Mouse (Mus musculus) lung, embryonic 14.5 days (tissue): ENCODE data around the gene Nusap1. TPM values are rescaled to one million over a fixed set of nuclear protein-coding genes. Genes with fewer than 3 reads are reported as not detected.
A peak's percentile ranks its signal among the peaks of the same experiment; 100 is the strongest.
"Not testable (repeated sequence)": the region's sequence is repeated elsewhere in the genome, so short reads cannot be mapped to it uniquely, and the experiment has no call there.

ENCODE experiments used
- ATAC-seq: fragments of 200-750 bp; cut with Nextera tagmentation; 2 replicates; pipeline ENCODE4 v1.8.0; 2017; ENCODE audit warnings: mild to moderate bottlenecking, moderate TSS enrichment, moderate library complexity; ENCODE audit not compliant: insufficient read depth
- DNase-seq: peaks from one replicate; pipeline ENCODE4 v3.0.0-alpha.2; 2015
- H3K27ac ChIP-seq: fragments of 300-500 bp; sonication (generic); 2 replicates; pipeline ENCODE4 v1.5.1; 2014; ENCODE audit warnings: low read depth, mild to moderate bottlenecking, moderate library complexity
- H3K27me3 ChIP-seq: fragments of 300-500 bp; sonication (generic); 2 replicates; pipeline ENCODE4 v1.6.1; 2014; ENCODE audit warnings: low read length, control low read depth; ENCODE audit not compliant: insufficient read depth
- H3K36me3 ChIP-seq: fragments of 300-500 bp; sonication (generic); 2 replicates; pipeline ENCODE4 v1.6.1; 2014; ENCODE audit warnings: control low read depth; ENCODE audit not compliant: insufficient read depth
- H3K4me1 ChIP-seq: fragments of 300-500 bp; sonication (generic); 2 replicates; pipeline ENCODE4 v1.6.1; 2014; ENCODE audit warnings: antibody characterized with exemption, control low read depth; ENCODE audit not compliant: insufficient read depth
- H3K4me2 ChIP-seq: fragments of 300-500 bp; sonication (generic); 2 replicates; pipeline ENCODE4 v1.6.1; 2014; ENCODE audit warnings: mild to moderate bottlenecking
- H3K4me3 ChIP-seq: fragments of 300-500 bp; sonication (generic); 2 replicates; pipeline ENCODE4 v1.5.1; 2014; ENCODE audit warnings: low read depth, low read length
- H3K9ac ChIP-seq: fragments of 300-500 bp; sonication (generic); 2 replicates; pipeline ENCODE4 v1.6.1; 2014
- H3K9me3 ChIP-seq: fragments of 300-500 bp; sonication (generic); 2 replicates; pipeline ENCODE4 v1.6.1; 2016; ENCODE audit warnings: low read depth, low read length, control low read depth
- CTCF ChIP-seq: IDR thresholded peaks from 2 replicates; pipeline ENCODE4 v1.5.1; 2016; ENCODE audit warnings: antibody characterized with exemption, low read depth
- WGBS: fragments of 180-500 bp; shearing (Covaris S2); extraction: QIAGEN DNeasy Blood & Tissue Kit; methylation state at CpG from one replicate; pipeline ENCODE4 v1.1.7; 2014; 5-methylcytosine and 5-hydroxymethylcytosine counted together
- polyA plus RNA-seq: library from polyadenylated mRNA; unstranded; fragments of >200 nt; fragmentation: Nextera tagmentation; extraction: Ambion mirVana; gene quantifications from 2 replicates; pipeline ENCODE4 v1.2.1, GENCODE M21; 2014

Nusap1 gene
- polyA plus RNA-seq, 1 experiment from 2014 or later: 83.9 TPM

DNA sequence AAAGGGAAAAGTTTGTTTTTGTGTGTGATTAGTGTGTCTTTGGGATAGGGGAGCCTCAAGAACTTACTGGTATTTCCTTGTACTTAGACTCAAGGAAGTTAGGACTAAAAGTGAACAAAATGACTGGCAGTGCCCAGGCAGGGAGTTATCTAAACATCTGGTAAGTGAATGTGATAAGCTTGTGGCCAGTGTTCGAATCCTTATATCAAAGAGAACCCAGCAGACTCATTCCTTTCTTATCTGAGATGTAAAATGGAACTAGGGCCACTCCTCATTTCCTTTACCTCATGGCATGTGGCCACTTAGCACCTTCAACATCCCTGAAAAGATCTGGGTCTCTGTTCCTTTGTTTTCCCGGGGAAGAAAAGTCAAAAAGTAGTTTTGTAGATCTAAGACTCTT, 14.2 kb upstream of the Nusap1 start:
- Histone ChIP-seq H3K9ac (no peak overlapping the region), H3K4me1 (no peaks in the 10 kb centered on the region), H3K27ac (no peak overlapping the region), H3K27me3 (no peaks in the 10 kb centered on the region), H3K4me2 (no peak overlapping the region), H3K9me3 (no peaks in the 10 kb centered on the region), H3K4me3 (no peak overlapping the region), H3K36me3 (peaks cover 88% of the 10 kb centered on the region)
- no peak for ATAC-seq
- no peak for TF ChIP-seq CTCF
- WGBS: 43% methylated on average over 2 of the region's 2 CpGs
- DNase-seq: no peak

DNA sequence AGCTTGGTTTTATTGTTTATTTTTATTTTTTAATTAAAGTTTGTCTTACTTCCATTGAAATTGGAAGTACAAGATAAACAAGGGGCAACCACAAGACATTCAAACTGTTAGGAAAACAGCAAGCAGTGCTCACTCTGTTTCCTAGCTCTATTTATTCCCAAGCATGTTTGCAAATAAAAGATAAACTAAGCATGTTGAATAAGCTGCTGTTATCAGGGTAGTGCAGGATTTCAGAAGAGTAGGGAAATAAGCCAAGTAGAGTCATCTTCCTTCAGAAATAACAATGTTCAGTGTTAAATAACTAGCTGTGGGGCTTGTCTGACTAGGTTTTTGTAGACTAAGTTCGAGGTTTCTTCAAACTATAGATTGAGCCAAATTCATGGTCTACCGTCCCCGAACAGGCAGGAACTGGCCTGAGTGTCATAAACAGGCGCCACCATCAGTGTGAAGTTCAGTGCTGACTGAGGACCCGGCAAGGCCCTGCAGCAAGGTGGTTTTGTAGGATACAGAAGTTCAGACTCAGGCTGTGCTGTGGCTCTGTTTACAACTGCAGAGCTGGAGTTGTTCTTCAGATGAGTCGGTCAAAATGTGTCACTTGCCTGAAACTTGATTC, 12.6 kb upstream of the Nusap1 start:
- peaks cover 86% of the 10 kb centered on the region for H3K36me3 ChIP-seq

DNA sequence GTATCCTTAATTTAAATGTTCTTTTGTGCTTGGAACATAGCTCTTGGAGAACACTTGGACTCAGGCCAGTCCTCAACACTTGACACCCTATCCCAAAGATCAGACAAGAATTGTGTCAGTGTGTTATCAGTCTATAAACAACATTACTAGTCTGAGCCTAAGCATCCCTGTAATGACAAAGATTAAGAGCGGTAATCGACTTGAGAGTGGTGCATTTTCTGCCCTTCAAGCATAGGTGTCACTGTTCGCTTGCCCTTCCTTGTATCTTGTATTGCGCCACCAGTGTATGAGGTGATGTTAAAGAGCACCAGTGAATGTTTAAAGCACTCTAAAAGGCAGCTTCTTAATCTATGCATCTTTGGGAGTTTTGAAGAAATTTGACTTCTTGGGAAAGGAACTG, 11.1 kb upstream of the Nusap1 start:
- no peak for TF ChIP-seq CTCF
- H3K27ac ChIP-seq: no peak overlapping the region
- no peak for DNase-seq

More for the DNA sequence above, 12.6 kb upstream of the Nusap1 start:
- no peaks in the 10 kb centered on the region for H3K9me3 ChIP-seq
- no peak for TF ChIP-seq CTCF
- no peak; the same call in 1 of the 2 replicates for ATAC-seq
- WGBS: 87% methylated on average over 6 of the region's 6 CpGs
- no peak overlapping the region for H3K9ac ChIP-seq
- H3K4me2 ChIP-seq: no peak overlapping the region
- DNase-seq: no peak
- no peak overlapping the region for H3K4me3 ChIP-seq
- H3K27me3 ChIP-seq: no peaks in the 10 kb centered on the region
- H3K4me1 ChIP-seq: no peaks in the 10 kb centered on the region
- H3K27ac ChIP-seq: no peak overlapping the region

DNA sequence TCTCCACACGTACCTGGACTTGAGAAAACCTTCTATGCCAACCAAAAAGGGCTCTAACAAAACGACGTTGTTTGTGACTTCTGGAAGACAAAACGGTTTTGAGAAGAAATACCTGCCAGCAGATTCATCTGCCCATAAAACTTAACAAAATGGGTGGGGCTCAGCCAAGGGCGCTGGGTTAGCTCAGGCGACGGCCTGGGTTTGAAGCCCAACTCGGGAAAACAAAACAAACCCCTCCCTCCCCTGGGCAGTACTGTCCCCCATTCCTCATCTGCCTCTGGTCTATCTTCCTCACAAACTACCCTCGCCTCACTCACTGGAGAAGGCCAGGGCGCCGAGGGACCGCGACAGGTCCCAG, 278 bp upstream of the Nusap1 start:
- H3K4me1 ChIP-seq: peaks cover 12% of the 10 kb centered on the region; the same call in 1 of the 2 replicates
- no peak for ATAC-seq
- peak overlapping the region; percentile 76; the same call in 1 of the 2 replicates for H3K27ac ChIP-seq
- peak overlapping the region; percentile 68 for H3K4me2 ChIP-seq
- 0% methylated on average over 13 of the region's 13 CpGs for WGBS
- H3K9ac ChIP-seq: peak overlapping the region; percentile 74
- TF ChIP-seq CTCF: no peak
- peak; percentile 57 for DNase-seq
- H3K4me3 ChIP-seq: peak overlapping the region; percentile 87
- H3K9me3 ChIP-seq: no peaks in the 10 kb centered on the region
- H3K36me3 ChIP-seq: no peaks in the 10 kb centered on the region
- H3K27me3 ChIP-seq: no peaks in the 10 kb centered on the region

More for the DNA sequence above, 11.1 kb upstream of the Nusap1 start:
- no peaks in the 10 kb centered on the region for H3K4me1 ChIP-seq
- ATAC-seq: no peak
- H3K27me3 ChIP-seq: no peaks in the 10 kb centered on the region
- H3K36me3 ChIP-seq: peaks cover 84% of the 10 kb centered on the region
- H3K4me2 ChIP-seq: no peak overlapping the region
- WGBS: 80% methylated on average over 4 of the region's 4 CpGs
- no peaks in the 10 kb centered on the region for H3K9me3 ChIP-seq
- H3K4me3 ChIP-seq: no peak overlapping the region
- H3K9ac ChIP-seq: no peak overlapping the region

DNA sequence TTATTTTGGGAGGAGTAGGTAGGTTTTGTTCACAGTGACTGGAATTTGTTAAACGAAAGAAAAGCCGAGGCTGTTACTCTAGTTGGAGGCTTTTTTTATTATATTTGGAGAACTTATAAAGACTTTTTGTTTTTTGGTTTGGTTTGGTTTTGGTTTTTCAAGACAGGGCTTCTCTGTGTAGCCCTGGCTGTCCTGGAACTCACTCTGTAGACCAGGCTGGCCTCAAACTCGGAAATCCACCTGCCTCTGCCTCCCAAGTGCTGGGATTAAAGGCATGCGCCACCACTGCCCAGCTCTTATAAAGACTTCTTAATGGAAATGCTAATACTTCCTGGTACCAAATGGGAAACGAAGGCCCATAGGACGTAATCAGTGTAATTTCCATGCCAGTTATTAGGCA, 904 bp downstream of the Nusap1 start:
- not testable (repeated sequence) for ATAC-seq, H3K9me3 ChIP-seq, H3K27me3 ChIP-seq, DNase-seq, H3K36me3 ChIP-seq
- 8% methylated on average over 6 of the region's 6 CpGs for WGBS
- Histone ChIP-seq H3K4me1 (peaks cover 12% of the 10 kb centered on the region; the same call in 1 of the 2 replicates), H3K4me3 (peak overlapping the region; percentile 87), H3K4me2 (peak overlapping the region; percentile 76), H3K9ac (peak overlapping the region; percentile 55), H3K27ac (peak overlapping the region; percentile 16; the same call in 1 of the 2 replicates)

DNA sequence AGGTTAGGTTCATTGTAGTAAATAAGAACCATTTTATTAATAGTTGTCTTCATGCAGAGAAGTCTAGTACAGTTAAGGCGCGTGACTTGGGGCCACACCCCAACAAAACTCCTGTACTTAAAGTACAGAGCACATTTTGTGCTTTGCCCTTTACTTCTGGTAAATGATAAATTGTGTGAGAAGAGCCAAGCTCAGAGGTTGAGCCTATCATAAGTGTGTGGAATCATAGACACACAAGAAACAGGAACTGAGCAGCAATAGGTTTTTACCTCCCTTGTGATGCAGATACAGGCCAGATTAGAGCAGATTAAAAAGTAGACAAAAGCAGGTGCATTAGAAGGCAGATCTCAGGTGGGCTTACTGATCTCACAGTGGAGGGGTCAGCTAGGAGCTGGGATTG, 3.2 kb downstream of the Nusap1 start:
- WGBS: 97% methylated on average over 2 of the region's 2 CpGs
- peaks cover 12% of the 10 kb centered on the region; the same call in 1 of the 2 replicates for H3K4me1 ChIP-seq
- no peak for TF ChIP-seq CTCF
- DNase-seq (no peak), ATAC-seq (no peak)
- no peak overlapping the region for H3K27ac ChIP-seq
- no peak overlapping the region for H3K4me3 ChIP-seq
- no peaks in the 10 kb centered on the region for H3K9me3 ChIP-seq
- no peak overlapping the region for H3K9ac ChIP-seq
- peak overlapping the region; percentile 42 for H3K4me2 ChIP-seq
- no peaks in the 10 kb centered on the region for H3K27me3 ChIP-seq
- H3K36me3 ChIP-seq: peaks cover 25% of the 10 kb centered on the region

DNA sequence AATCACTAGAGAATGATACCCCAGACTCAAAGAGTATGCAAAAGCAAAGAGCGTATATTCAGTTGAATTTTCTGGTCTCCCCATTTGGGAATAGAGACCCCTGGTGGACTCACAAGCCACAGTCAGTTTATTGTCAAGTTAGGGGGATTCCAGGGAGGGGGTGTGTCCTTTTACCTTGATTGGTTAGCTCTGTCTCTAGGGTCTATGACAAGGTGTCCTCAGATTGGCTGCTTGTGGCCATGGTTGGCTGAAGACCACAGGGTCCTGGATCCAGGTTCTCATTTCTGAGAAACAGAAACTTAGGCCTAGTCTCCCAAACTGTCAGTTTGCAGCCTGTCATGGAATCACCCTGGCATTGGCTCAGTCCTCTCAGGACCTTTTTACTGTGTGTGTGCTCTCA, 18.7 kb downstream of the Nusap1 start:
- TF ChIP-seq CTCF: 0 out of 2 replicates have a peak, but pooled peaks have one; percentile 11
- Histone ChIP-seq H3K4me1 (no peaks in the 10 kb centered on the region), H3K4me2 (no peak overlapping the region), H3K27me3 (no peaks in the 10 kb centered on the region), H3K9ac (no peak overlapping the region), H3K4me3 (no peak overlapping the region), H3K9me3 (no peaks in the 10 kb centered on the region), H3K27ac (no peak overlapping the region), H3K36me3 (peaks cover 98% of the 10 kb centered on the region)
- ATAC-seq (no peak), DNase-seq (no peak)
- 84% methylated on average over 1 of the region's 1 CpGs for WGBS
